Mouse (Mus musculus): ENCODE results near the gene Slc4a1.

DNA sequence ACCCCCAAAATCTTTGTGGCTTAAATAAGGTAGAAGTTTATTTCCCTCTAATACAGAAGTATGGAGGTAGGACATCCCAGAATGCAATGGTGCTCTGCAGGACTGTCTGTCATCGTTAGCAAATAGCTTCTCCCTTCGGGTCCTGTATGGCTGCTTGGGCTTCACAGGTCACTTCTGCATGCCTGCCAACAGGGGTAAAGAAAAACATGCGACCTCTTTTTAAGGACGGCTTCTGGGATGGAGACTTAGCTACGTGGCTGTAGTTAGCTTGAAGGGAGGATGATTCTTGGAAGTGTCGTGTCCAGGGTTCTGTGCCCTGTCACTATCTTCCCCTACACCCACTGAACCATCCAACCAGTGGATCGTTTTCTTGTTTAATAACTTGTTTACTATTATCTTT lies 4.3 kb upstream of the Slc4a1 start:
- TF ChIP-seq POLR2A (IDR thresholded peaks at IDR 0.05; ENCODE audit: insufficient read depth, low read length) (no peak), CTCF (IDR thresholded peaks at IDR 0.05; ENCODE audit: low read depth, low read length) (no peak), EP300 (IDR thresholded peaks at IDR 0.05; ENCODE audit: insufficient read depth, low read depth, low read length) (no peak)

All from ES-Bruce4 (cell line).